Mouse (Mus musculus) CD4-positive, CD25-positive, alpha-beta regulatory T cell, adult 2 months (primary cell): ENCODE measurements around the gene Vstm2b.

ENCODE experiments used
- DNase-seq: peaks from one replicate; pipeline ENCODE4 v3.0.0-alpha.2; 2012; ENCODE audit warnings: low read depth, low spot score

The Vstm2b gene

GRCm38 (mm10) chr7:40898096-40898710, at the start of gene Vstm2b:
TSS of gene Vstm2b (plus strand) at chr7:40898328.
- DNase-seq, result no peak

- no peak for DNase-seq
These were observed 42.0 kb upstream of the Vstm2b start for GRCm38 (mm10) chr7:40856088-40856625.

- DNase-seq, result no peak
These were observed 24.6 kb upstream of the Vstm2b start for GRCm38 (mm10) chr7:40873380-40873990.

- no peak for DNase-seq
These were observed 13.2 kb upstream of the Vstm2b start for GRCm38 (mm10) chr7:40884855-40885489.

- DNase-seq, result no peak
These were observed 9.8 kb upstream of the Vstm2b start for GRCm38 (mm10) chr7:40888358-40888757.

GRCm38 (mm10) chr7:40896964-40897363, 1.2 kb upstream of the Vstm2b start:
- no peak for DNase-seq

- no peak for DNase-seq
These were observed 715 bp downstream of the Vstm2b start for GRCm38 (mm10) chr7:40898711-40899375.

- DNase-seq, result no peak
These were observed 1.5 kb downstream of the Vstm2b start for GRCm38 (mm10) chr7:40899376-40900265.

GRCm38 (mm10) chr7:40901201-40901600, 3.1 kb downstream of the Vstm2b start:
- DNase-seq, result no peak

- DNase-seq, result no peak
These were observed 4.4 kb downstream of the Vstm2b start for GRCm38 (mm10) chr7:40902506-40902905.

GRCm38 (mm10) chr7:40906484-40906883, 8.4 kb downstream of the Vstm2b start:
- DNase-seq, result no peak

GRCm38 (mm10) chr7:40916761-40917160, 18.6 kb downstream of the Vstm2b start:
- DNase-seq, result no peak

GRCm38 (mm10) chr7:40920118-40920517, 22.0 kb downstream of the Vstm2b start:
- DNase-seq, result no peak

- no peak for DNase-seq
These were observed 23.2 kb downstream of the Vstm2b start for GRCm38 (mm10) chr7:40921281-40921680.

GRCm38 (mm10) chr7:40922871-40923270, 24.7 kb downstream of the Vstm2b start:
- no peak for DNase-seq

GRCm38 (mm10) chr7:40928391-40928790, 30.3 kb downstream of the Vstm2b start:
- DNase-seq, result no peak

- DNase-seq, result no peak
These were observed 38.6 kb downstream of the Vstm2b start for GRCm38 (mm10) chr7:40936617-40937212.

- no peak for DNase-seq
These were observed 41.2 kb downstream of the Vstm2b start for GRCm38 (mm10) chr7:40939371-40939770.

- DNase-seq, result no peak
These were observed 44.3 kb downstream of the Vstm2b start for GRCm38 (mm10) chr7:40942233-40942935.
